Comparison of ENCODE assay signal across 16 mouse cellular contexts in genomic region chr12:100293956-100294355, GRCm38 (mm10).
DNase-seq lines count a peak whose midpoint lies in the region; ATAC-seq lines count a peak whose summit lies in the region.
"Had no signal": no experiment of that assay in that cellular context is flagged by ENCODE, and none has a peak within 500 bp of the region (broad histone marks: within the 10 kb centered on the region; RNA-seq: fewer than 3 reads in every experiment).

No protein-coding gene starts in this region.

- H3K9me3 ChIP-seq in heart, embryonic 11.5 days (replicated peaks; ENCODE audit: control insufficient read depth, low read length): no peaks in the 10 kb centered on the region
- no peaks in the 10 kb centered on the region for H3K9me3 ChIP-seq in forebrain, embryonic 15.5 days
- H3K9me3 ChIP-seq in hindbrain, embryonic 12.5 days (replicated peaks): peaks cover 6% of the 10 kb centered on the region; the same call in 1 of the 2 replicates
- H3K9me3 ChIP-seq: forebrain, embryonic 10.5 days; intestine, embryonic 15.5 days; neural tube, embryonic 13.5 days; stomach, embryonic 15.5 days had no signal

- ATAC-seq in heart, embryonic 11.5 days (replicated peaks; ENCODE audit: insufficient number of reproducible peaks, low FRiP score, low TSS enrichment): no peak
- ATAC-seq in forebrain, embryonic 15.5 days (replicated peaks): no peak
- no peak for ATAC-seq in hindbrain, embryonic 12.5 days (ENCODE audit: low FRiP score)
- ATAC-seq: intestine, embryonic 15.5 days had no signal

- no peak overlapping the region for H3K4me2 ChIP-seq in heart, embryonic 11.5 days
- no peak overlapping the region for H3K4me2 ChIP-seq in forebrain, embryonic 15.5 days (replicated peaks)
- no peak overlapping the region for H3K4me2 ChIP-seq in hindbrain, embryonic 12.5 days (replicated peaks)
- H3K4me2 ChIP-seq: intestine, embryonic 15.5 days; neural tube, embryonic 13.5 days; stomach, embryonic 15.5 days had no signal

- 72% methylated on average over 9 of the region's 9 CpGs for WGBS in heart, embryonic 11.5 days (ENCODE audit: insufficient replicate concordance)
- WGBS in forebrain, embryonic 15.5 days: 89% methylated on average over 9 of the region's 9 CpGs
- 95% methylated on average over 9 of the region's 9 CpGs for WGBS in hindbrain, embryonic 12.5 days

- intact Hi-C loops in heart, postnatal 36 days (cut with DNase I): no loop called here

- H3K9ac ChIP-seq in heart, embryonic 11.5 days (ENCODE audit: low read depth, low read length): no peak overlapping the region
- H3K9ac ChIP-seq in forebrain, embryonic 15.5 days (replicated peaks): no peak overlapping the region
- H3K9ac ChIP-seq in hindbrain, embryonic 12.5 days: no peak overlapping the region
- H3K9ac ChIP-seq: intestine, embryonic 15.5 days; neural tube, embryonic 13.5 days; stomach, embryonic 15.5 days had no signal

- no peak overlapping the region for H3K27ac ChIP-seq in heart, embryonic 11.5 days (ENCODE audit: low read depth, low read length)
- no peak overlapping the region for H3K27ac ChIP-seq in forebrain, embryonic 15.5 days (replicated peaks)
- no peak overlapping the region for H3K27ac ChIP-seq in hindbrain, embryonic 12.5 days
- H3K27ac ChIP-seq: intestine, embryonic 15.5 days; neural tube, embryonic 13.5 days; stomach, embryonic 15.5 days had no signal

- no peaks in the 10 kb centered on the region for H3K27me3 ChIP-seq in heart, embryonic 11.5 days (ENCODE audit: control insufficient read depth, insufficient read depth, low read length)
- no peaks in the 10 kb centered on the region for H3K27me3 ChIP-seq in forebrain, embryonic 15.5 days
- H3K27me3 ChIP-seq in hindbrain, embryonic 12.5 days: no peaks in the 10 kb centered on the region
- H3K27me3 ChIP-seq: CH12.LX; intestine, embryonic 15.5 days; neural tube, embryonic 13.5 days; stomach, embryonic 15.5 days had no signal

- no peaks in the 10 kb centered on the region for H3K36me3 ChIP-seq in heart, embryonic 11.5 days (ENCODE audit: control insufficient read depth, insufficient read depth, low read length)
- H3K36me3 ChIP-seq in forebrain, embryonic 15.5 days: no peaks in the 10 kb centered on the region
- H3K36me3 ChIP-seq in hindbrain, embryonic 12.5 days: no peaks in the 10 kb centered on the region
- H3K36me3 ChIP-seq: intestine, embryonic 15.5 days; stomach, embryonic 15.5 days had no signal

- peaks cover 23% of the 10 kb centered on the region for H3K4me1 ChIP-seq in heart, embryonic 11.5 days (ENCODE audit: control insufficient read depth, insufficient read depth, low read length)
- H3K4me1 ChIP-seq in forebrain, embryonic 15.5 days: peaks cover 31% of the 10 kb centered on the region
- peaks cover 25% of the 10 kb centered on the region for H3K4me1 ChIP-seq in hindbrain, embryonic 12.5 days

- DNase-seq in heart, adult 11 months: peak; percentile 99
- peak; percentile 58 for DNase-seq in NIH3T3 (ENCODE audit: low read depth)
- DNase-seq in gastrocnemius, adult 8-10 months (ENCODE audit: low spot score in 2 of 2): peak; percentile 21 to 54
- DNase-seq in heart, postnatal 36 days: peak; percentile 64 to 65
- DNase-seq in ovary, postnatal 36 days (ENCODE audit: low spot score): no peak
- DNase-seq: embryo, embryonic 11 days; midbrain, embryonic 14.5 days; right cerebral cortex, postnatal 14 days had no signal

- no peak overlapping the region for H3K4me3 ChIP-seq in heart, embryonic 11.5 days (ENCODE audit: low read depth, low read length)
- no peak overlapping the region for H3K4me3 ChIP-seq in forebrain, embryonic 15.5 days
- no peak overlapping the region for H3K4me3 ChIP-seq in hindbrain, embryonic 12.5 days
- H3K4me3 ChIP-seq: forebrain, embryonic 10.5 days; intestine, embryonic 15.5 days; neural tube, embryonic 13.5 days; stomach, embryonic 15.5 days had no signal
